Mouse (Mus musculus): ENCODE measurements around the gene Bmp6. TPM values are rescaled to one million over a fixed set of nuclear protein-coding genes. Genes with fewer than 3 reads are reported as not detected.

The Bmp6 gene
- polyA plus RNA-seq, 1 experiment from 2014 or later, result 2.1 TPM

DNA sequence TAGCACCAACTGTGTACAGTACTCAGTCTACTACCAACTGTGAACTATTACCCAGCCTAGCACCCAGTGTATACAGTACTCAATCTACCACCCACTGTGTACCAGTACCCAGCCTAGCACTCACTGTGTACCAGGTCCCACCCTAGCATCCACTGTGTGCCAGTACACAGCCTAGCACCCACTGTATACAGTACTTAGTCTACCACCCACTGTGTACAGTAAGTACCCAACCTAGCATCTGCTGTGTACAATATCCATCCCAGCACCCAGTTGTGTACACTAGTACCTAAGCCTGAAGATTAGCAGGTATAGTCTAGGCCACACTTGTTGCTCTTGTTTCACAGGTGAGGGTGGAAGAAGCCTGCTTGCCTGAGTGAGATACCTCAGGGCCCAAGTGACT is 192.6 kb downstream of the Bmp6 start:
- Histone ChIP-seq H3K9ac (no peak overlapping the region), H3K27ac (no peak overlapping the region), H3K4me1 (0 out of 2 replicates have a peak, but pooled peaks cover 4% of the 10 kb centered on the region), H3K4me2 (no peak overlapping the region), H3K4me3 (replicated peaks) (no peak overlapping the region), H3K27me3 (replicated peaks) (no peaks in the 10 kb centered on the region; the same call in 1 of the 2 replicates), H3K9me3 (no peaks in the 10 kb centered on the region), H3K36me3 (no peaks in the 10 kb centered on the region)
- no peak for ATAC-seq (ENCODE audit: insufficient read depth, low FRiP score, low read depth)

DNA sequence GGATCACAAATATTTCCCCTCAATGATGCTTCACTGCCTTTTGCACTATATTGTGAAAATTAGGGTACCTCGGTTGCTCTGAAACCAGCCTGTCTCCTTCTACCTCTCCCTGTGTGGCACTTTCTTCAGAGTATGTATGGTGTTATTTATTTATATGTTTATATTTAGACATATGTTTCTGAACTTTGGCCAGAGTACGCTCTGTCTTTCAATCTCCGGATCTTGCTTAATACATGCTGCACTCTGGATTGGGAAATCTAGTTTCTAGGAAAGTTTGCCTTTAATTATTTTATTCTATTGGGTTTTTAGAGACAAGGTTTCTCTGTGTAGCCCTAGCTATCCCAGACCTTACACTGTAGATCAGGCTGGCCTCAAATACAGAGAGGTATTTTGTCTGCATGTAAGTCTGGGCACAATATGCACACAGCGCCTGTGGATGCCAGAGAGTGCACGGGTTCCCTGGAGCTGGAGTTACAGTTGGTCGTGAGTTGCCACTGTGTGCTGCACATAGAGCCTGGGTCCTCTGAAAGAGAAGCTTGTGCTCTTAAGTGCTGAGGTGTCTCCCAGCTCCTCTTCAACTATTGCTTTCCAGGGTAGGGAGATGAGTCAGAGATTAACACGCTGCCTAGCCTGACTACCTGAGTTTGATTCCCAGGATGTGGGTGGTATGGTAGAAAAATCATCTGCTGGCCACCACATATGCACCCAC is 194.4 kb downstream of the Bmp6 start:
- no peaks in the 10 kb centered on the region for H3K4me1 ChIP-seq
- no peak overlapping the region for H3K4me3 ChIP-seq (replicated peaks)
- no peak overlapping the region for H3K9ac ChIP-seq
- no peak for ATAC-seq (ENCODE audit: insufficient read depth, low FRiP score, low read depth)
- H3K27me3 ChIP-seq (replicated peaks), result no peaks in the 10 kb centered on the region
- H3K4me2 ChIP-seq, result no peak overlapping the region
- no peaks in the 10 kb centered on the region for H3K9me3 ChIP-seq
- no peaks in the 10 kb centered on the region for H3K36me3 ChIP-seq
- H3K27ac ChIP-seq, result no peak overlapping the region
- WGBS, result 83% methylated on average over 7 of the region's 7 CpGs

- Histone ChIP-seq H3K27ac (no peak overlapping the region), H3K36me3 (no peaks in the 10 kb centered on the region), H3K9me3 (no peaks in the 10 kb centered on the region), H3K4me2 (no peak overlapping the region), H3K9ac (no peak overlapping the region), H3K4me1 (no peaks in the 10 kb centered on the region), H3K27me3 (replicated peaks) (no peaks in the 10 kb centered on the region), H3K4me3 (replicated peaks) (no peak overlapping the region)
- no peak for ATAC-seq (ENCODE audit: insufficient read depth, low FRiP score, low read depth)
- 87% methylated on average over 8 of the region's 8 CpGs for WGBS
These were observed 198.7 kb downstream of the Bmp6 start for GRCm38 (mm10) chr13:38543455-38544125.

DNA sequence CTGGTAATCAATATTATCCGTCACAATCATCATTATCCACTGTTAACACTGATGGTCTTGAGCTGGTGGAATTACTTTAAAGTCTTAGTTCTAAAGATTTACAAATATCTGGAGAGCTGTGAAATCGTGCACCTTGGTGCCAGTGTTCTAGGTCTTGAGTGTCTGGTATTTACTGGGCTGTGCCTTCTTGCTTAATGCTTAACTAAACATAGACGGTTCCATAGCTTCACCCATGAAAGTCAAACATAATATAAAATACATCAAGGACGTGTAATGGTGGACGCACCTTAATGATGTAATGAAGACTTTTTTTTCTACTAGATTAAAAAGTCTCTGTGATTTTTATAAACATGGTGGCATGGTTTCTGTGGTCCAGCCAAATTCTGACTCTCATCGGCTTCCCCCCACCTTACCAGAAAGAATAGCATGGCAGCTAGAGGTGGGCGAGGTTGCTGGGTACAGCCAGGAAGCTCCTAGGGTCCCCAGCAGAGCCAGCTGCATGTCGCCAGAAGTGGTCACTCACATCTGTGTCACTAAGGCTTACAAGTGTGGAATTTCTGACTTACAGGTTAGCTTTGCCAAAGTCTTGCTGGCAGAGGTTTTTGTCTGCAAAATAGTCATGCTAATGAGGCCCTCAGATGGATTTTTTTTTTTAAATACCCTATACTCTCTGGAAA is 200.0 kb downstream of the Bmp6 start:
- Histone ChIP-seq H3K36me3 (no peaks in the 10 kb centered on the region), H3K4me2 (no peak overlapping the region), H3K9ac (no peak overlapping the region), H3K27ac (no peak overlapping the region), H3K27me3 (replicated peaks) (no peaks in the 10 kb centered on the region), H3K9me3 (no peaks in the 10 kb centered on the region), H3K4me1 (no peaks in the 10 kb centered on the region), H3K4me3 (replicated peaks) (no peak overlapping the region)
- ATAC-seq (ENCODE audit: insufficient read depth, low FRiP score, low read depth), result no peak
- WGBS, result 74% methylated on average over 8 of the region's 8 CpGs

DNA sequence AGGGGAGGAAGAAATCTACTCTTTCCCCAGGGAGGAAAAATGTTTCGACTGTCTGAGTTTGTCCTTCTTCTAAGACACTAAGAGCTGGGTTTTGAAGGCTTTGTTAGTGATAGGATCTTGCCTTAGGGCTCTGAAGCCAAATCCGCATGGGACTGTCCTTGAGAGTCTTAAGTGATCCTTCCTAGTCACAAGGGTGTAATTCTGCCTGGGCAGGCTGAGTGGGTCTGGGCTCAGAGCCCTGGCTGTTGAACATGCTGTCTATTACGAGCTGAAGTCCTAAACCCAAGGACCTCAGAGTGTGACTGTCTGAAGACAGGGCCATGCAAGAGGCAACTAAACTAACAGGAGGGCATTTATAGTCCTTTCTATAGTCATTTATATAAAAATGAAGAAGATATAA is 200.6 kb downstream of the Bmp6 start:
- no peaks in the 10 kb centered on the region for H3K27me3 ChIP-seq (replicated peaks)
- no peaks in the 10 kb centered on the region for H3K36me3 ChIP-seq
- H3K9ac ChIP-seq, result no peak overlapping the region
- no peak for ATAC-seq (ENCODE audit: insufficient read depth, low FRiP score, low read depth)
- WGBS, result 79% methylated on average over 3 of the region's 3 CpGs
- no peaks in the 10 kb centered on the region for H3K9me3 ChIP-seq
- no peak overlapping the region for H3K4me3 ChIP-seq (replicated peaks)
- H3K27ac ChIP-seq, result no peak overlapping the region
- no peak overlapping the region for H3K4me2 ChIP-seq
- H3K4me1 ChIP-seq, result no peaks in the 10 kb centered on the region

DNA sequence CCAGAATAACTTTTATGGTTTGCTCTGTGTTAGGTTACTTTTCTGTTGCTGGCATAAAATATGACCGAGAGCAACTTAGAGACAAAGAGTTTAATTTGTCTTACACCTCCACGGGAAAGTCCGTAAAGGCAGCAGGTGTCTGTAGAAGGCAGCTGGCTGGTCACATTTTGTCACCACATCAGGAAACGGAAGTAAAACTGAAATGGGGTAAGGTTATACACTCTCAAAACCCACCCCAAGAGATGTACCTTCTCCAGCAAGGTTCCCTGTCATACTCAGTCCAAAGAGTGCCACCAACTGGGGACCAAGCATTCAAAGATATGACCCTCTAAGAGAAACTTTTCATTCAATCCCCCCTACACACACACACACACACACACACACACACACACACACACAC is 201.8 kb downstream of the Bmp6 start:
- H3K9ac ChIP-seq, result no peak overlapping the region
- no peaks in the 10 kb centered on the region for H3K27me3 ChIP-seq (replicated peaks)
- no peaks in the 10 kb centered on the region for H3K9me3 ChIP-seq
- H3K4me1 ChIP-seq, result no peaks in the 10 kb centered on the region
- 83% methylated on average over 4 of the region's 4 CpGs for whole genome bisulfite sequencing
- H3K36me3 ChIP-seq, result no peaks in the 10 kb centered on the region
- no peak overlapping the region for H3K4me2 ChIP-seq
- no peak overlapping the region for H3K4me3 ChIP-seq (replicated peaks)
- no peak overlapping the region for H3K27ac ChIP-seq
- ATAC-seq (ENCODE audit: insufficient read depth, low FRiP score, low read depth), result no peak

GRCm38 (mm10) chr13:38547717-38548116 is 202.8 kb downstream of the Bmp6 start:
- Histone ChIP-seq H3K4me2 (no peak overlapping the region), H3K27ac (no peak overlapping the region), H3K36me3 (no peaks in the 10 kb centered on the region), H3K9ac (no peak overlapping the region), H3K9me3 (no peaks in the 10 kb centered on the region), H3K4me3 (replicated peaks) (no peak overlapping the region), H3K27me3 (replicated peaks) (no peaks in the 10 kb centered on the region), H3K4me1 (no peaks in the 10 kb centered on the region)
- no peak for ATAC-seq (ENCODE audit: insufficient read depth, low FRiP score, low read depth)
- WGBS, result 86% methylated on average over 5 of the region's 5 CpGs

- 80% methylated on average over 5 of the region's 5 CpGs for WGBS
- no peaks in the 10 kb centered on the region for H3K27me3 ChIP-seq (replicated peaks)
- no peak overlapping the region for H3K4me2 ChIP-seq
- H3K4me1 ChIP-seq, result no peaks in the 10 kb centered on the region
- H3K27ac ChIP-seq, result no peak overlapping the region
- H3K9me3 ChIP-seq, result no peaks in the 10 kb centered on the region
- no peak overlapping the region for H3K9ac ChIP-seq
- ATAC-seq (ENCODE audit: insufficient read depth, low FRiP score, low read depth), result no peak
- no peak overlapping the region for H3K4me3 ChIP-seq (replicated peaks)
- H3K36me3 ChIP-seq, result no peaks in the 10 kb centered on the region
These were observed 203.8 kb downstream of the Bmp6 start for GRCm38 (mm10) chr13:38548681-38549080.

Other genes with a start within 250 kb of the Bmp6 start
- gene Dsp, start 193.8 kb upstream of the Bmp6 start, polyA plus RNA-seq (2015; fragmentation: Nextera tagmentation; extraction: Ambion mirVana), result 18.7 and 24.2 TPM in 2 replicates
- 37.8 and 38.1 TPM in 2 replicates for gene Snrnp48, start 140.2 kb upstream of the Bmp6 start, polyA plus RNA-seq (2015; fragmentation: Nextera tagmentation; extraction: Ambion mirVana)
- gene Txndc5, start 183.7 kb downstream of the Bmp6 start, polyA plus RNA-seq (2015; fragmentation: Nextera tagmentation; extraction: Ambion mirVana), result 266 and 280 TPM in 2 replicates

All from stomach, embryonic 15.5 days (tissue).